Mouse (Mus musculus): ENCODE data around the gene Nmnat2. TPM values are rescaled to one million over a fixed set of nuclear protein-coding genes. Genes with fewer than 3 reads are reported as not detected.

Nmnat2 gene
- total and polyA plus RNA-seq, 2 experiments from 2014 or later, result 87.6 to 152 TPM

GRCm38 (mm10) chr1:152955564-152956211, 895 bp downstream of the Nmnat2 start:
- WGBS, result under 1% methylated on average over 40 of the region's 40 CpGs
- Histone ChIP-seq H3K9me3 (ENCODE audit: low read length) (no peaks in the 10 kb centered on the region), H3K36me3 (ENCODE audit: insufficient read depth, low read length) (no peaks in the 10 kb centered on the region), H3K4me3 (ENCODE audit: low read depth, low read length) (peak overlapping the region; percentile 77), H3K27ac (ENCODE audit: low read depth, low read length) (peak overlapping the region; percentile 85), H3K9ac (replicated peaks; ENCODE audit: low read length, poor library complexity, severe bottlenecking) (peak overlapping the region; percentile 83), H3K27me3 (ENCODE audit: insufficient read depth, low read length) (no peaks in the 10 kb centered on the region), H3K4me1 (ENCODE audit: insufficient read depth, low read length) (peaks cover 5% of the 10 kb centered on the region; the same call in 1 of the 2 replicates), H3K4me2 (ENCODE audit: low read depth, low read length, poor library complexity, severe bottlenecking) (peak overlapping the region; percentile 79)
- no peak for TF ChIP-seq CTCF (IDR thresholded peaks at IDR 0.05)
- DNase-seq (ENCODE audit: low spot score) (peak; percentile 33), ATAC-seq (ENCODE audit: low FRiP score) (peak; percentile 35)

- peak overlapping the region; percentile 83 for H3K9ac ChIP-seq (replicated peaks; ENCODE audit: low read length, poor library complexity, severe bottlenecking)
- 3% methylated on average over 14 of the region's 14 CpGs for WGBS
- TF ChIP-seq CTCF (IDR thresholded peaks at IDR 0.05), result no peak
- peak overlapping the region; percentile 77 for H3K4me3 ChIP-seq (ENCODE audit: low read depth, low read length)
- DNase-seq (ENCODE audit: low spot score), result peak; percentile 75
- ATAC-seq (ENCODE audit: low FRiP score), result peak; percentile 63; the same call in 1 of the 2 replicates
- H3K27ac ChIP-seq (ENCODE audit: low read depth, low read length), result no peak overlapping the region
- H3K4me1 ChIP-seq (ENCODE audit: insufficient read depth, low read length), result peaks cover 5% of the 10 kb centered on the region; the same call in 1 of the 2 replicates
- H3K36me3 ChIP-seq (ENCODE audit: insufficient read depth, low read length), result no peaks in the 10 kb centered on the region
- no peaks in the 10 kb centered on the region for H3K9me3 ChIP-seq (ENCODE audit: low read length)
- H3K4me2 ChIP-seq (ENCODE audit: low read depth, low read length, poor library complexity, severe bottlenecking), result peak overlapping the region; percentile 79
- no peaks in the 10 kb centered on the region for H3K27me3 ChIP-seq (ENCODE audit: insufficient read depth, low read length)
Observed at GRCm38 (mm10) chr1:152956221-152956620, 1.4 kb downstream of the Nmnat2 start.

- Histone ChIP-seq H3K27me3 (ENCODE audit: insufficient read depth, low read length) (no peaks in the 10 kb centered on the region), H3K4me3 (ENCODE audit: low read depth, low read length) (no peak overlapping the region), H3K4me2 (ENCODE audit: low read depth, low read length, poor library complexity, severe bottlenecking) (no peak overlapping the region), H3K9ac (replicated peaks; ENCODE audit: low read length, poor library complexity, severe bottlenecking) (no peak overlapping the region), H3K9me3 (ENCODE audit: low read length) (no peaks in the 10 kb centered on the region), H3K36me3 (ENCODE audit: insufficient read depth, low read length) (no peaks in the 10 kb centered on the region), H3K27ac (ENCODE audit: low read depth, low read length) (no peak overlapping the region), H3K4me1 (ENCODE audit: insufficient read depth, low read length) (no peaks in the 10 kb centered on the region)
- ATAC-seq (ENCODE audit: low FRiP score) (no peak), DNase-seq (ENCODE audit: low spot score) (peak; percentile 42)
- 46% methylated on average over 10 of the region's 10 CpGs for WGBS
- TF ChIP-seq CTCF (IDR thresholded peaks at IDR 0.05), result no peak
Observed at GRCm38 (mm10) chr1:152964344-152964743, 9.6 kb downstream of the Nmnat2 start.

- H3K4me2 ChIP-seq (ENCODE audit: low read depth, low read length, poor library complexity, severe bottlenecking), result no peak overlapping the region
- DNase-seq (ENCODE audit: low spot score) (no peak), ATAC-seq (ENCODE audit: low FRiP score) (no peak)
- H3K9me3 ChIP-seq (ENCODE audit: low read length), result no peaks in the 10 kb centered on the region
- H3K27ac ChIP-seq (ENCODE audit: low read depth, low read length), result no peak overlapping the region
- H3K36me3 ChIP-seq (ENCODE audit: insufficient read depth, low read length), result no peaks in the 10 kb centered on the region
- H3K4me1 ChIP-seq (ENCODE audit: insufficient read depth, low read length), result no peaks in the 10 kb centered on the region
- no peaks in the 10 kb centered on the region for H3K27me3 ChIP-seq (ENCODE audit: insufficient read depth, low read length)
- 78% methylated on average over 6 of the region's 6 CpGs for WGBS
- H3K4me3 ChIP-seq (ENCODE audit: low read depth, low read length), result no peak overlapping the region
- H3K9ac ChIP-seq (replicated peaks; ENCODE audit: low read length, poor library complexity, severe bottlenecking), result no peak overlapping the region
- TF ChIP-seq CTCF (IDR thresholded peaks at IDR 0.05), result no peak
Observed at GRCm38 (mm10) chr1:152966222-152966621, 11.4 kb downstream of the Nmnat2 start.

GRCm38 (mm10) chr1:152966686-152967085, 11.9 kb downstream of the Nmnat2 start:
- Histone ChIP-seq H3K36me3 (ENCODE audit: insufficient read depth, low read length) (no peaks in the 10 kb centered on the region), H3K27me3 (ENCODE audit: insufficient read depth, low read length) (no peaks in the 10 kb centered on the region), H3K4me3 (ENCODE audit: low read depth, low read length) (no peak overlapping the region), H3K4me1 (ENCODE audit: insufficient read depth, low read length) (no peaks in the 10 kb centered on the region), H3K4me2 (ENCODE audit: low read depth, low read length, poor library complexity, severe bottlenecking) (no peak overlapping the region), H3K9ac (replicated peaks; ENCODE audit: low read length, poor library complexity, severe bottlenecking) (no peak overlapping the region), H3K27ac (ENCODE audit: low read depth, low read length) (no peak overlapping the region), H3K9me3 (ENCODE audit: low read length) (no peaks in the 10 kb centered on the region)
- WGBS, result 57% methylated on average over 2 of the region's 2 CpGs
- TF ChIP-seq CTCF (IDR thresholded peaks at IDR 0.05), result no peak
- DNase-seq (ENCODE audit: low spot score) (no peak), ATAC-seq (ENCODE audit: low FRiP score) (no peak)

- H3K9ac ChIP-seq (replicated peaks; ENCODE audit: low read length, poor library complexity, severe bottlenecking), result no peak overlapping the region
- no peak overlapping the region for H3K27ac ChIP-seq (ENCODE audit: low read depth, low read length)
- H3K9me3 ChIP-seq (ENCODE audit: low read length), result no peaks in the 10 kb centered on the region
- H3K36me3 ChIP-seq (ENCODE audit: insufficient read depth, low read length), result no peaks in the 10 kb centered on the region
- peaks cover 3% of the 10 kb centered on the region; the same call in 1 of the 2 replicates for H3K4me1 ChIP-seq (ENCODE audit: insufficient read depth, low read length)
- no peak overlapping the region for H3K4me3 ChIP-seq (ENCODE audit: low read depth, low read length)
- H3K4me2 ChIP-seq (ENCODE audit: low read depth, low read length, poor library complexity, severe bottlenecking), result no peak overlapping the region
- no peak for TF ChIP-seq CTCF (IDR thresholded peaks at IDR 0.05)
- no peak for DNase-seq (ENCODE audit: low spot score)
- no peaks in the 10 kb centered on the region for H3K27me3 ChIP-seq (ENCODE audit: insufficient read depth, low read length)
- WGBS, result 68% methylated on average over 4 of the region's 4 CpGs
- no peak for ATAC-seq (ENCODE audit: low FRiP score)
Observed at GRCm38 (mm10) chr1:152969081-152969480, 14.3 kb downstream of the Nmnat2 start.

Measured in midbrain, postnatal 0 days (tissue).